Mouse (Mus musculus): Measurements from ENCODE around the gene Ifna4. TPM values are rescaled to one million over a fixed set of nuclear protein-coding genes. Genes with fewer than 3 reads are reported as not detected.
A peak's percentile ranks its signal among the peaks of the same experiment; 100 is the strongest.

The Ifna4 gene
- polyA plus RNA-seq, 1 experiment from 2014 or later = not detected

DNA sequence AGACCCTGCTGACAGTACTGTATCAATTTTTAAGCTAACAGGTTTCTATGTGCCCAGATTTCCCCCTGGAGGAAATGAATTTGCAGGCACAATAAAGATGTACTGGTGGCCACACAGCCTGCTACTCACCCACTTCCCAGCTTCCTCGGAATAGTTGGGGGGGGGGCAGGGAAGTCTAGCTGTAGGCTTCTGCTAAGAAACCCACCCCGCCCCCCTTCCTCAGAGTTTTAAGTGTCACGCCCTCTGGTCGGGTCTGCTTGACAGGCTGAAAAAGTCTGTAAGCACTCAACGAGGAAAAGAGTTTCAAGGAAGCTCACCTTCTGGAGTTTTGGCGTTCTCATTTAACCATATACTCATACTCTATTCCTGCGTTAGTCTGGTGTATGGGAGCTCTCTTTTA, 21.6 kb downstream of the Ifna4 start:
- Histone ChIP-seq H3K27ac (replicated peaks) (no peak overlapping the region), H3K9me3 (ENCODE audit: control insufficient read depth, low read length) (no peaks in the 10 kb centered on the region), H3K4me1 (replicated peaks; ENCODE audit: control insufficient read depth, insufficient read depth) (0 out of 2 replicates have a peak, but pooled peaks cover 3% of the 10 kb centered on the region), H3K4me3 (ENCODE audit: low read depth, low read length) (no peak overlapping the region), H3K27me3 (ENCODE audit: control insufficient read depth, insufficient read depth, low read length) (no peaks in the 10 kb centered on the region), H3K36me3 (ENCODE audit: control insufficient read depth, insufficient read depth, low read length) (no peaks in the 10 kb centered on the region), H3K4me2 (replicated peaks; ENCODE audit: low read depth) (no peak overlapping the region), H3K9ac (ENCODE audit: low read length) (no peak overlapping the region)
- TF ChIP-seq CTCF (IDR thresholded peaks at IDR 0.05; ENCODE audit: low read depth) (no peak), EP300 (optimal IDR thresholded peaks at IDR 0.05) (no peak)
- ATAC-seq (ENCODE audit: low FRiP score, low TSS enrichment) = no peak
- DNase-seq (ENCODE audit: low spot score) = no peak
- 13% methylated on average over 7 of the region's 7 CpGs for WGBS

DNA sequence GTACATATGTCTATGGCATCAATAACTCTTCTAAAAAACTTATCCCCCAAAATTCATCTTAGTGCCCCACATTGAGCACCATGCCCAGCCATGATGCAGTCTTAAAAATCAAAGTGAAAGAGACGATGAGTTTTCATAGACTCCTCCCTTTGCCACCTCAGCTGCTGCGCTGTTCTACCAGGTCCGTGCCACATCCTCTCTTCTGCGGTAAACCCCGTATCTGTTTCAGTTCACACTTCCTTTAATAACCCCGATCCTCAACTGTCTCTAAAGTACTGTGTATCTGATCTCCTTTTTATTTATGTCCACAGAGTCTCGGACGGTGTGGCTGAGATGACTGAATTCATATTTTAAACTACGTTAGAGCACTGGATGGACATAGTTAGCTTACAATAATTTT, 22.9 kb downstream of the Ifna4 start:
- DNase-seq (ENCODE audit: low spot score) (no peak), ATAC-seq (ENCODE audit: low FRiP score, low TSS enrichment) (no peak)
- H3K4me3 ChIP-seq (ENCODE audit: low read depth, low read length) = no peak overlapping the region
- no peaks in the 10 kb centered on the region for H3K9me3 ChIP-seq (ENCODE audit: control insufficient read depth, low read length)
- H3K9ac ChIP-seq (ENCODE audit: low read length) = no peak overlapping the region
- no peak overlapping the region for H3K4me2 ChIP-seq (replicated peaks; ENCODE audit: low read depth)
- no peaks in the 10 kb centered on the region for H3K36me3 ChIP-seq (ENCODE audit: control insufficient read depth, insufficient read depth, low read length)
- no peak overlapping the region for H3K27ac ChIP-seq (replicated peaks)
- 0 out of 2 replicates have a peak, but pooled peaks cover 3% of the 10 kb centered on the region for H3K4me1 ChIP-seq (replicated peaks; ENCODE audit: control insufficient read depth, insufficient read depth)
- 63% methylated on average over 9 of the region's 9 CpGs for WGBS
- TF ChIP-seq EP300 (optimal IDR thresholded peaks at IDR 0.05) = no peak
- TF ChIP-seq CTCF (IDR thresholded peaks at IDR 0.05; ENCODE audit: low read depth) = no peak
- no peaks in the 10 kb centered on the region for H3K27me3 ChIP-seq (ENCODE audit: control insufficient read depth, insufficient read depth, low read length)

DNA sequence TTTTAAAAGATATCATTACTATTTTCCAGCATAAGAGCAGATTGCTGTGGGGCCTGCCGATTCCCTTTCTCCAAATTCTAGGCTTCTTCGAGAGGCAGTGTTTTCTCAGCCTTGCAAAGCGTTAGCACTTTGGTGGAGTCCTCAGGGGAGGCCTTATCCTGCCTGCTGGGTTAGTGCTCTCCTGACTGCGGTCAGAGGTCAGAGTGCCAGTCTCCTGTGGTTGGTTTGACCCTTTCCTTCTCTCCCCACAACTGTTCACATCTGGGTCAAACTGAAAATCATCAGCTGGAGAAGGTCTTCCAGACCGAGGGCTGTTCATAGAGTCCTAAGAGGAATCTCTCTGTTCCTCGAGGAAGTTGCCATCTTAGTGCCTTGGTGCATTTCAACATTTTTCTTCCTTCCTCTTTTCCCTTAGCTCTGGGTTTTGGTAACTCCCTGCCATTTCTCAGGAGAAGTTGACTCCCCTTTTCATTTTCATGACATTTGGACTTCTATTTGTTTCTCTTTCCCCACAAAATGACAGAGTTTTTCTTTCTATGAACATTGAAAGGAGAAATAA, 23.4 kb downstream of the Ifna4 start:
- 55% methylated on average over 6 of the region's 6 CpGs for WGBS

DNA sequence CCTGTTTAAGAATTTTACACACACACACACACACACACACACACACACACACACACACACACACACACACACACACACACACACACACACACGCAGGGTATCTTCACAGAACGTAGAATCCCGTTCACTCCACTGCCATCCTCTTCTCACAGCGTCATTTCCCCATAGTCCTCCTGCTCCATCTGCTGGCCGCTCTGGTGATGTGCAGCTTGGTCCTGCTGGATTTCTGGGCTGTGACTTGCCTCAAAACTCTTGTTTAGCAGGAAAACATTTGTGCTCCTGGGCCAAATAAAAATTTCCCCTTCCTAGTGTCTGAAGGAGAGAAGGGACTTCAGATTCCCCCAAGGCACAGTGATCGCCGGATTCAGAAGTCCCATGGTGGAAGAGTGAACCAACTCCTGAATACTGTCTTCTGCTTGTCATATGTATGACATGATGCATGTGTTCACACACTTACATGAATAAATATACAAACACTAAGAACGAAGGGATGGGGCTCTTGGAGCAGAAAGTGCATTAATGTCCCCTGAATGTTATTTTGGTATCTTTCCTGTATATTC, 25.8 kb downstream of the Ifna4 start:
- Histone ChIP-seq H3K9me3 (ENCODE audit: control insufficient read depth, low read length) (no peaks in the 10 kb centered on the region), H3K4me2 (replicated peaks; ENCODE audit: low read depth) (peak overlapping the region; percentile 80), H3K27ac (replicated peaks) (no peak overlapping the region), H3K27me3 (ENCODE audit: control insufficient read depth, insufficient read depth, low read length) (no peaks in the 10 kb centered on the region), H3K36me3 (ENCODE audit: control insufficient read depth, insufficient read depth, low read length) (no peaks in the 10 kb centered on the region), H3K4me3 (ENCODE audit: low read depth, low read length) (peak overlapping the region; percentile 46), H3K4me1 (replicated peaks; ENCODE audit: control insufficient read depth, insufficient read depth) (0 out of 2 replicates have a peak, but pooled peaks cover 3% of the 10 kb centered on the region), H3K9ac (ENCODE audit: low read length) (peak overlapping the region; percentile 56; the same call in 1 of the 2 replicates)
- DNase-seq (ENCODE audit: low spot score) = peak; percentile 82
- TF ChIP-seq CTCF (IDR thresholded peaks at IDR 0.05; ENCODE audit: low read depth) (peak; percentile 95), EP300 (optimal IDR thresholded peaks at IDR 0.05) (no peak)
- ATAC-seq (ENCODE audit: low FRiP score, low TSS enrichment) = peak; percentile 75
- under 1% methylated on average over 8 of the region's 8 CpGs for WGBS

More for the DNA sequence above, 23.4 kb downstream of the Ifna4 start:
- no peak for DNase-seq (ENCODE audit: low spot score)
- Histone ChIP-seq H3K4me2 (replicated peaks; ENCODE audit: low read depth) (no peak overlapping the region), H3K36me3 (ENCODE audit: control insufficient read depth, insufficient read depth, low read length) (no peaks in the 10 kb centered on the region), H3K4me1 (replicated peaks; ENCODE audit: control insufficient read depth, insufficient read depth) (0 out of 2 replicates have a peak, but pooled peaks cover 3% of the 10 kb centered on the region), H3K27me3 (ENCODE audit: control insufficient read depth, insufficient read depth, low read length) (no peaks in the 10 kb centered on the region), H3K9me3 (ENCODE audit: control insufficient read depth, low read length) (no peaks in the 10 kb centered on the region), H3K27ac (replicated peaks) (no peak overlapping the region), H3K4me3 (ENCODE audit: low read depth, low read length) (no peak overlapping the region), H3K9ac (ENCODE audit: low read length) (no peak overlapping the region)
- TF ChIP-seq CTCF (IDR thresholded peaks at IDR 0.05; ENCODE audit: low read depth) = no peak
- ATAC-seq (ENCODE audit: low FRiP score, low TSS enrichment) = no peak

DNA sequence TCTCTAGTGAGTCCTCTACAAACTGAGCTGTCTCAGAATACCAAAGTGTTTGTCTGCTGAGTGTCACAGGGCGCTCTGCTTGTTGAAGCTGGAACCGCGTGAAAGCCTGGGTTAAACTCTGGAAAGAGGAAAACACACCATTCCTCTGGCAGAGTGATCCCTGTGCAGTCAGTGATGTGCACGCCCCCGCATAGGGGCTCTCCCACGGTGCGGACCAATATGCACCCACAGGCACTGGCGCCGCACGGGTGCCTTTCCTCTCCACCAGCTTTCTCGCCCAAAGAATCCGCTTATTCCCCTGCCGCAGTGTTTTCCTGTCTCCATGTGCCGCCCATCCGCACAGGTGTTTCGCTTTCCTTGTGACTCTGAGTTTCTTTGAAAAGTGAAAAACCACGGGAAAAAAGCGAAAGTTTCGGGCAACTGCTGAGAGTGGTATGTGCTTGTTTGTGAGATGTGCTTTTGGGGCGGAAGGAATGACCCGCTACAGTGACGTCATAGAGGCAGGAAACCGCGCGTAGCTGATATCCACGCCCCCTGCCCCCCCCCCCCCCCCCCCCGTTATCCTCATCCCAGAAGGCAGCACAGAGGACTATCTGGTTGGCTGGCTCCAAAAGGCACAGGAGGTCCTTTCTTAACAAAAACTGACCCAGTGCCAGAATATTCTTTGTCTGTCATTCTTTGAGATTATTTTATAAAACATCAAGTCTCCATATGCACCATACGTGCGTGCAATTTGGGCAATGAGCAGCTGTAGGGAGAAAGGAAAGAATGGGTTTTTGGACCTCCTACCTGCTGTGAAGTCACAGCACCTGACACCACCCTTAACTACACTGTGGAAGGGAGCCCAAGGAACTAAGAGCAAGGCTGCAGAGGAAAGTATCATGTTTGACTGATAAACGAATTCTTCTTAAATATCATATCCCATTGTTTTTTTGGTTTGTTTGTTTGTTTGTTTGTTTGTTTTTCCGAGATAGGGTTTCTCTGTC, 26.6 kb downstream of the Ifna4 start:
- TF ChIP-seq CTCF (IDR thresholded peaks at IDR 0.05; ENCODE audit: low read depth) (no peak), EP300 (optimal IDR thresholded peaks at IDR 0.05) (no peak)
- WGBS = 8% methylated on average over 31 of the region's 31 CpGs
- no peak overlapping the region for H3K27ac ChIP-seq (replicated peaks)

More for the DNA sequence above, 26.6 kb downstream of the Ifna4 start:
- peak overlapping the region; percentile 80 for H3K4me2 ChIP-seq (replicated peaks; ENCODE audit: low read depth)
- DNase-seq (ENCODE audit: low spot score) (peak; percentile 27), ATAC-seq (ENCODE audit: low FRiP score, low TSS enrichment) (peak; percentile 53)
- H3K9ac ChIP-seq (ENCODE audit: low read length) = peak overlapping the region; percentile 56
- no peaks in the 10 kb centered on the region for H3K36me3 ChIP-seq (ENCODE audit: control insufficient read depth, insufficient read depth, low read length)
- 0 out of 2 replicates have a peak, but pooled peaks cover 3% of the 10 kb centered on the region for H3K4me1 ChIP-seq (replicated peaks; ENCODE audit: control insufficient read depth, insufficient read depth)
- no peaks in the 10 kb centered on the region for H3K9me3 ChIP-seq (ENCODE audit: control insufficient read depth, low read length)
- peak overlapping the region; percentile 46 for H3K4me3 ChIP-seq (ENCODE audit: low read depth, low read length)
- no peaks in the 10 kb centered on the region for H3K27me3 ChIP-seq (ENCODE audit: control insufficient read depth, insufficient read depth, low read length)
